Mouse (Mus musculus) brain, embryonic 14.5 days (tissue): ENCODE results near the gene Olfr283. TPM values are rescaled to one million over a fixed set of nuclear protein-coding genes. Genes with fewer than 3 reads are reported as not detected.

Experiments
- DNase-seq: peaks from one replicate; pipeline ENCODE4 v3.0.0-alpha.2; 2011; ENCODE audit warnings: low read depth
- CTCF ChIP-seq: fragments of 200-500 bp; IDR thresholded peaks from 2 replicates; pipeline ENCODE4 v1.5.1; 2012; ENCODE audit warnings: inconsistent platforms, mild to moderate bottlenecking, moderate library complexity, borderline replicate concordance; ENCODE audit not compliant: insufficient read depth, insufficient read length; ENCODE audit errors: extremely low read depth
- POLR2A ChIP-seq: fragments of 200-500 bp; IDR thresholded peaks from 2 replicates; pipeline ENCODE4 v1.6.1; 2012; ENCODE audit warnings: mild to moderate bottlenecking, inconsistent platforms, borderline replicate concordance; ENCODE audit not compliant: poor library complexity, insufficient read depth, insufficient read length, severe bottlenecking; ENCODE audit errors: extremely low read depth
- polyA plus RNA-seq: library from polyadenylated mRNA; depleted of rRNA; stranded (reverse); fragments of >200 nt; gene quantifications from 2 replicates; pipeline ENCODE4 v1.2.3, GENCODE M21; 2012; rRNA removed

The Olfr283 gene
- polyA plus RNA-seq, 1 experiment = not detected

DNA sequence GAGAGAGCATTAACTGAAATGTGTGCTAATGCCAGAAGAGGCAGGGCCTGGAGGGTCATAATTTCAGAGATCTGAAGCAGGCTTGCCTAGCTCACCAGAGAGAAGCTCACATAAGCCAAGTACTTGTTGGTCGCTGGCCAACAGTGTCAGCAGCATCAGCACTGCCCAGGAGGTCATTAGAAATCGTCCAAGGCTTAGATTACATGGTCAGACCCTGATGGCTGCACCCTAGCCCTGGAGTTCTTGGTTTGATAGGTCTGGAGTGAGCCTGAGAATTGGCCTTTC lies 11.1 kb upstream of the Olfr283 start:
- TF ChIP-seq CTCF = no peak
- TF ChIP-seq POLR2A = no peak
- no peak for DNase-seq

DNA sequence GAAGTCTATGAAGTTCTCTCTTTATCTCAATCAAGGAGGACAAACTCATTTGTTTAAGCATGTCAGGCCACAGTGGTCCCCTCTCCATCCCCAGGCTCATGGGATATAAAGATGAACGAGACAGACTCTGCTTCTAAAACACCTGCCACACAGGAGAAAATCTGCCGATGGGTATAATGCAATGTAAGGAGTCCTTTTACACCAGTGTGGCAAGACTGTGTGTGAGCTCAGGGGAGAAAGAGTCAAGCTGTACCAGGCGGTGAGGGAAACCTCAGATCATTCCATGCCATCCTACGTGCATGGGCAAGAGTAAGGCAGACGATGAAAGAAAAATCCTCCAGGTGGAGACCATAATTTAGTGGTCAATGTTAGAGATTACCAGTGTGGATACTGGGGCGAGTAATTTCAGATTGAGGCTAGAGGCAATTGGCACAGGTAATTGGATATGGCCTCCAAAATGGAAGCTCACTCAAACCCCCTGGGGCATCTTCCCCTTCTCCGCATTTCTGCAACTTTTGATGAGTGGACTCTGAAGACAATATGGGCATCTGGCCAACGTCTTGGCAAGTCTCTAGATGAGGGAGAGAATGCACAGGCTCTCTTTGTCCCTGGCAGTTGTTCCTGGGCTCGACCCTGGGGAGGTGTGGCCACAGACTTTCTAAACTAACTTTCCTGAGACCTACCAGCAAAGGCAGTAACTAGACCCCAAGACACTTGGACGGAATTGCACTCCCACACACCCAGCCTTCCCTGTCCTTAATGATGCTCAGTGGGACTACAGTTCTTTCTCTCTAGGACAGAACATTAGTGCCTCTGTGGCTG lies 10.5 kb upstream of the Olfr283 start:
- DNase-seq = no peak
- no peak for TF ChIP-seq CTCF
- no peak for TF ChIP-seq POLR2A

DNA sequence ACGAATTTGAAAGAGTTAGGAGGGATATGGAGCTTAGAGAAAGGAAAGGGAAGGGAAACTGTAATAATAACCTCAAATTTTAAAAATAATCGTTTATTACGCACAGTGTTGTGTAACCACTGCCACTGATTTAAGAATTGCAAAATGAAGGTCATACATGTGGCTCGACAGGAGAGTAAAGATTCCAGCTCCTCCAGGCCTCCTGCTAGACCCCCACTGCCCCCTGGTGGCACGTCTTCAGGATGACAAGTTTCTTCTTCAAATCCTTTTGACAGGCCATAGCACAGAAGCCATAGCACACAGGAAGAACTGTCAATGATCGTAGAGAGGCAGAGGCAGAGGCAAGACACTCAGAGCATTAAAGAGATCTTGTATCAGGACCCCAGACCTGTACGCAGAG lies 9.1 kb upstream of the Olfr283 start:
- no peak for TF ChIP-seq POLR2A
- TF ChIP-seq CTCF = peak; percentile 90

GRCm38 (mm10) chr15:98387621-98388020 lies 6.9 kb upstream of the Olfr283 start:
- peak; percentile 18 for DNase-seq
- TF ChIP-seq CTCF (no peak), POLR2A (no peak)

More for the DNA sequence above, 9.1 kb upstream of the Olfr283 start:
- DNase-seq = peak; percentile 92

- no peak for TF ChIP-seq POLR2A
- no peak for TF ChIP-seq CTCF
Observed at GRCm38 (mm10) chr15:98378209-98378608, 2.5 kb downstream of the Olfr283 start.

GRCm38 (mm10) chr15:98340887-98341286 lies 39.9 kb downstream of the Olfr283 start, which contains the start of gene Olfr284:
Gene Olfr284 (minus strand): TSS chr15:98340987.
- DNase-seq = no peak
- no peak for TF ChIP-seq POLR2A
- no peak for TF ChIP-seq CTCF

More at GRCm38 (mm10) chr15:98378209-98378608, 2.5 kb downstream of the Olfr283 start:
- DNase-seq = no peak

Other genes starting within 250 kb of the Olfr283 start
- gene Asb8, start 215.3 kb downstream of the Olfr283 start, polyA plus RNA-seq = 53.9 and 60.1 TPM in 2 replicates
- 43.2 and 59.2 TPM in 2 replicates for gene Ccdc184, start 213.8 kb downstream of the Olfr283 start, polyA plus RNA-seq
- gene Olfr288, start 185.4 kb downstream of the Olfr283 start, polyA plus RNA-seq = not detected in 2 replicates
- gene Gm44579, start 160.0 kb downstream of the Olfr283 start, polyA plus RNA-seq = not detected in 2 replicates
- not detected in 2 replicates for gene Olfr287, start 159.9 kb downstream of the Olfr283 start, polyA plus RNA-seq
- not detected in 2 replicates for gene Olfr286, start 146.5 kb downstream of the Olfr283 start, polyA plus RNA-seq
- gene H1fnt, start 123.7 kb downstream of the Olfr283 start, polyA plus RNA-seq = not detected in 2 replicates
- 7.7 and 13.9 TPM in 2 replicates for gene Zfp641, start 84.8 kb downstream of the Olfr283 start, polyA plus RNA-seq
- not detected in 2 replicates for gene Olfr285, start 63.6 kb downstream of the Olfr283 start, polyA plus RNA-seq
- not detected in 2 replicates for gene Olfr284, start 40.0 kb downstream of the Olfr283 start, polyA plus RNA-seq
- gene Olfr282, start 50.3 kb upstream of the Olfr283 start, polyA plus RNA-seq = not detected in 2 replicates
- gene Olfr281, start 71.6 kb upstream of the Olfr283 start, polyA plus RNA-seq = not detected in 2 replicates
- gene OR5BS1P, start 89.0 kb upstream of the Olfr283 start, polyA plus RNA-seq = not detected in 2 replicates
- not detected in 2 replicates for gene Lalba, start 101.8 kb upstream of the Olfr283 start, polyA plus RNA-seq
- not detected in 2 replicates for gene Olfr279, start 111.5 kb upstream of the Olfr283 start, polyA plus RNA-seq
- 106 and 115 TPM in 2 replicates for gene Kansl2, start 153.3 kb upstream of the Olfr283 start, polyA plus RNA-seq
- 25.5 and 29.5 TPM in 2 replicates for gene Ccnt1, start 190.0 kb upstream of the Olfr283 start, polyA plus RNA-seq
- gene 4930415O20Rik, start 190.1 kb upstream of the Olfr283 start, polyA plus RNA-seq = not detected in 2 replicates
- gene Adcy6, start 229.1 kb upstream of the Olfr283 start, polyA plus RNA-seq = 38.3 and 50.2 TPM in 2 replicates
- gene Cacnb3, start 249.9 kb upstream of the Olfr283 start, polyA plus RNA-seq = 287 and 323 TPM in 2 replicates